Mouse (Mus musculus) heart, postnatal 0 days (tissue): ENCODE results near the gene Sema6d.

Experiments
- CTCF ChIP-seq: IDR thresholded peaks from 2 replicates; pipeline ENCODE4 v1.5.1; 2016; ENCODE audit warnings: antibody characterized with exemption, control low read depth, low read depth
- EP300 ChIP-seq: IDR thresholded peaks from 2 replicates; pipeline ENCODE4 v1.6.1; 2016; ENCODE audit warnings: antibody characterized with exemption, low read depth

DNA sequence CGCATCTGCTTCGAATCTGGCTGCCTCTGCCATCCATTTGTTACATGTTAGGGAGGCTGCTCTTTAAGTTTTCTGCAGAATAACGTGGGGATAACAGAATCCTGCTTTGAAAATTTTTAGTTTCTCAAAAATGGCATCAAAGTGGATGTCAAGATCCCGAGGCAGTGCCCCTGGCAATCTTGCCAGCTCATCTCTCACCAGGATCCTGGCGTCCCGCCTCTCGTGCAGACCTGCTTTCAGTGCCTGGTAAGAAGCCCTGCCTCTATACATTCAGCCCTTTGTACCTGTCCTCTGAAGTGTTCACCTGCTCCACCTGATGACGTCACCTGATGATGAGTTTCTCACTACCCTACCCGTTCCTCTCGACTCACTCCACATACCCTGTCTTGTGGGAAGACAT is 422.1 kb downstream of the Sema6d start:
- TF ChIP-seq CTCF (no peak), EP300 (no peak)
